Mouse (Mus musculus): ENCODE measurements around the gene Gm49711. TPM values are rescaled to one million over a fixed set of nuclear protein-coding genes. Genes with fewer than 3 reads are reported as not detected.

The Gm49711 gene
- polyA plus RNA-seq, 1 experiment from 2014 or later = 0.32 TPM

DNA sequence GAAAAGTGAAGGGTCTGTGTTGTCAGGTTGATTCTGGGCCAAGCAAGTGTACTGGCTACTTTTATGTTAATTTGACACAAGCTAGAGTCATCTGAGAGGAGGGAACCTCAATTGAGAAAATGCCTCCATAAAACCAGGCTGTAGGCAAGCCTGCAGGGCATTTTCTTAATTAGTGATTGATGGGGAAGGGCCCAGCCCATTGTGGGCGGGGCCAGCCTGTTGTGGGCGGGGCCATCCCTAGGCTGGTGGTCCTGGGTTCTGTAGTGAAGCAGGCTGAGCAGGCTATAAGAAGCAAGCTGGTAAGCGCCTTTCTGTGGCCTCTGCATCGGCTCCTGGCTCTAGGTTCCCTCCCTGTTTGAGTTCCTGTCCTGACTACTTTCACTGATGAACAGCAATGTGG, 69.1 kb downstream of the Gm49711 start:
- H3K9me3 ChIP-seq (ENCODE audit: control insufficient read depth, low read length) = peaks cover 7% of the 10 kb centered on the region; the same call in 1 of the 2 replicates
- no peak overlapping the region for H3K4me2 ChIP-seq (replicated peaks; ENCODE audit: low read depth, low read length)
- H3K36me3 ChIP-seq (ENCODE audit: control insufficient read depth, insufficient read depth, low read length) = no peaks in the 10 kb centered on the region
- H3K4me1 ChIP-seq (ENCODE audit: control insufficient read depth, insufficient read depth, low read length) = no peaks in the 10 kb centered on the region
- H3K9ac ChIP-seq (ENCODE audit: low read depth, low read length) = no peak overlapping the region
- H3K27ac ChIP-seq (ENCODE audit: low read depth, low read length) = no peak overlapping the region
- no peaks in the 10 kb centered on the region for H3K27me3 ChIP-seq (ENCODE audit: control insufficient read depth, insufficient read depth, low read length)
- H3K4me3 ChIP-seq (ENCODE audit: low read length) = no peak overlapping the region
- no peak for ATAC-seq (ENCODE audit: low FRiP score, low TSS enrichment)
- WGBS = 48% methylated on average over 4 of the region's 4 CpGs

DNA sequence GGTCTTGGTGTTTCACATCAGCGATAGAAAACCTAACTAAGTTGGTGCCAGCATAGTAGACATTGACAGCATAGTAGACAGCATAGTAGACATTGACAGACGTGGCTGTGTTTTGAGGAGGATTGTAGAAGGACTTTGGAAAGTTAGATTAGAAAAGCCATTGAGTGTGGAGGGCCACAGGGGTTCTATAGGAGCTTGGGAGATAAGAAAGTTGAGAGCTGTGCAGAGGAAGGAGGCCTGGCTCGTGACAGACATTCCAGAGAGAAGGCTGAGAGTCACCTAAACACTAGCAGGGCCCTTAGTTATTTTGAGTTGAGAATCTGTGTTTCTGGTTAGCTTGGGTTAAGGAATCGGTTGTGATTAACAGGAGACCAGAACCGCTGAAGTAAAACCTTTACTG, 69.5 kb downstream of the Gm49711 start:
- Histone ChIP-seq H3K4me2 (replicated peaks; ENCODE audit: low read depth, low read length) (no peak overlapping the region), H3K27me3 (ENCODE audit: control insufficient read depth, insufficient read depth, low read length) (no peaks in the 10 kb centered on the region), H3K36me3 (ENCODE audit: control insufficient read depth, insufficient read depth, low read length) (no peaks in the 10 kb centered on the region), H3K9me3 (ENCODE audit: control insufficient read depth, low read length) (peaks cover 7% of the 10 kb centered on the region; the same call in 1 of the 2 replicates), H3K9ac (ENCODE audit: low read depth, low read length) (no peak overlapping the region), H3K27ac (ENCODE audit: low read depth, low read length) (no peak overlapping the region), H3K4me1 (ENCODE audit: control insufficient read depth, insufficient read depth, low read length) (no peaks in the 10 kb centered on the region), H3K4me3 (ENCODE audit: low read length) (no peak overlapping the region)
- no peak for ATAC-seq (ENCODE audit: low FRiP score, low TSS enrichment)
- 84% methylated on average over 5 of the region's 5 CpGs for WGBS

DNA sequence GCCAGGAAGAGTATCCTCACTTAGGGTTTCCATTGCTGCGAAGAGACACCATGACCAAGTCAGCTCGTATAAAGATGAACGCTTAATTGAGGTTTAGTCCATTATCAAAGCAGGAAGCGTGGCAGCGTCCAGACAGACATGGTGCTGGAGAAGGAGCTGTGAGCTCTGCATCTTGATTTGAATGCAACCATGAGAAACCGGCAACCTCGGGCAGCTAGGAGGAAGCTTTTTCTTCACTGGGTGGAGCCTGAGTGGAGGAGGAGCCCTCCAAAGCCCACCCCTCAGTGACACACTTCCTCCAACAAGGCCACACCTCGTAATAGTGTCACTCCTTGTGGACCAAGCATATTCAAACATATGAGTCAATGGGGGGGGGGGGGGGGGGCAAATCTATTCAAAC, 71.7 kb downstream of the Gm49711 start:
- H3K9me3 ChIP-seq (ENCODE audit: control insufficient read depth, low read length) = 0 out of 2 replicates have a peak, but pooled peaks cover under 1% of the 10 kb centered on the region
- no peak overlapping the region for H3K27ac ChIP-seq (ENCODE audit: low read depth, low read length)
- no peak overlapping the region for H3K9ac ChIP-seq (ENCODE audit: low read depth, low read length)
- no peak overlapping the region for H3K4me3 ChIP-seq (ENCODE audit: low read length)
- no peaks in the 10 kb centered on the region for H3K36me3 ChIP-seq (ENCODE audit: control insufficient read depth, insufficient read depth, low read length)
- no peak for ATAC-seq (ENCODE audit: low FRiP score, low TSS enrichment)
- no peak overlapping the region for H3K4me2 ChIP-seq (replicated peaks; ENCODE audit: low read depth, low read length)
- H3K4me1 ChIP-seq (ENCODE audit: control insufficient read depth, insufficient read depth, low read length) = no peaks in the 10 kb centered on the region
- WGBS = 95% methylated on average over 8 of the region's 8 CpGs
- H3K27me3 ChIP-seq (ENCODE audit: control insufficient read depth, insufficient read depth, low read length) = no peaks in the 10 kb centered on the region

DNA sequence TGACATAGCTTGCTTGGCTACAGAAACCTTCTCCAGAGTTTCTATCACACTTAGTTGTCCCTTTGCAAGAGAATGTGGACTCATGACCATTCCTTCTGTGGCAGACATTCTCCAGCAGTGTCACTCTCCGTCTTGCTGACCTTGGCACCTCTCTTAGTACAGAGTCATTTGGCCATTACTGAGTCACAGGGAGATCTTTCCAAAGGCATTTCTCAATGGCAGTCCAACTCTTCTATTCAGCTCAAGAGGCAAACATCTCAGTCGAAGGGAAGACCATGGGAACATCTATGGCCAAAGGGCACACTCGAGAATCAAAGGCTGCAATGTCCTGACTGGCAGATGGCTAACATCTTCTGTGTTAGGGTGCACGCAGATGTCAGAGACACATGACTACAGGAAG, 74.4 kb downstream of the Gm49711 start:
- no peaks in the 10 kb centered on the region for H3K9me3 ChIP-seq (ENCODE audit: control insufficient read depth, low read length)
- no peak for ATAC-seq (ENCODE audit: low FRiP score, low TSS enrichment)
- 85% methylated on average over 4 of the region's 4 CpGs for WGBS

DNA sequence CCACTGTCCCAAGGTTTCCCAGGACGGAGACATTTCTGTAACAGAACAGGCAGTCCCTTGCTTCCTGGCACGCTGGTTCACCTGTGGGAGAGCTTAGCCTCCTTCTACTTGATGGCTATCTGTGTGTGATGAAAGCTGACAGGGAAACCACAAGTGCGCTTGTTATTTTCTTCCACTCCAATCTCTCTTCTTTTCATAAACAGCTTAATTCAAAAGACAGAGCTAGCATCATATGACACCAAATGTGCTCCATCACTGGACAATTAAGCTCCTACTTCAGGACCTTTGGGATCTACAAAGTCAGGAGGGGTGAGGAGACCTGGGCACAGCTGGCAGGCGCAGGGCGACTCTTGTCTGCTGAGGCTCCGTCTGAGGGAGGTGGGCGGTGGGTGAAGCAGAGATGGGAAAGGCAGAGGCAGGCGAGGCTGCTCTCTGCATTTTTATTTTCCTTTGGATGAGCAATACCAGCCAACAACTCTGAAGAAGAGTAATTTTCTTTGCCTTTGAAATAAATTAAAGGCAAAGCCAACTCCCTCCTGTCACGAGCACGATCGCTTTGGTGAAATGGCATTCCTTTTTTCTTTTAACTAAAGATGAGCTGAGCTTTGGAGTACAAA, 76.1 kb downstream of the Gm49711 start:
- Histone ChIP-seq H3K9me3 (ENCODE audit: control insufficient read depth, low read length) (no peaks in the 10 kb centered on the region), H3K4me2 (replicated peaks; ENCODE audit: low read depth, low read length) (no peak overlapping the region), H3K4me1 (ENCODE audit: control insufficient read depth, insufficient read depth, low read length) (no peaks in the 10 kb centered on the region), H3K4me3 (ENCODE audit: low read length) (no peak overlapping the region), H3K27me3 (ENCODE audit: control insufficient read depth, insufficient read depth, low read length) (no peaks in the 10 kb centered on the region), H3K36me3 (ENCODE audit: control insufficient read depth, insufficient read depth, low read length) (no peaks in the 10 kb centered on the region), H3K9ac (ENCODE audit: low read depth, low read length) (no peak overlapping the region), H3K27ac (ENCODE audit: low read depth, low read length) (no peak overlapping the region)
- WGBS = 78% methylated on average over 11 of the region's 11 CpGs
- no peak for ATAC-seq (ENCODE audit: low FRiP score, low TSS enrichment)

More for the DNA sequence above, 74.4 kb downstream of the Gm49711 start:
- Histone ChIP-seq H3K4me3 (ENCODE audit: low read length) (no peak overlapping the region), H3K9ac (ENCODE audit: low read depth, low read length) (no peak overlapping the region), H3K4me2 (replicated peaks; ENCODE audit: low read depth, low read length) (no peak overlapping the region), H3K27me3 (ENCODE audit: control insufficient read depth, insufficient read depth, low read length) (no peaks in the 10 kb centered on the region), H3K27ac (ENCODE audit: low read depth, low read length) (no peak overlapping the region), H3K4me1 (ENCODE audit: control insufficient read depth, insufficient read depth, low read length) (no peaks in the 10 kb centered on the region), H3K36me3 (ENCODE audit: control insufficient read depth, insufficient read depth, low read length) (no peaks in the 10 kb centered on the region)

DNA sequence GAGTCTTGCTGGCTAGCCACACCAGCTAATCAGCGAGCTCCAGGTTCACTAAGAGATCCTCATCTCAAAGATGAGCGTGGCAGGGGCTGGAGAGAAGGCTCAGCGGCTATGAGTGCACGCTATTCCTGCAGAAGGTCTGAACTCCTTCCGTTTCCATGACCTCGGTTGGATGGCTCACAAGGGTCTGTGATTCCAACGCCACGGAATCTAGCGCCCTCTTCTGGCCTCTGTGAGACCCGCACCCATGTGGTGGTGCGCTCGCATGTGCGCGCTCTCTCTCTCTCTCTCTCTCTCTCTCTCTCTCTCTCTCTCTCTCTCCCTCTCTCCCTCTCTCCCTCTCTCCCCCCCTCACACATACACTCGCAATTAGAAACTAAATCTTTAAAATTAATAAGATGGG, 78.2 kb downstream of the Gm49711 start:
- 0 out of 2 replicates have a peak, but pooled peaks cover 4% of the 10 kb centered on the region for H3K4me1 ChIP-seq (ENCODE audit: control insufficient read depth, insufficient read depth, low read length)
- no peaks in the 10 kb centered on the region for H3K9me3 ChIP-seq (ENCODE audit: control insufficient read depth, low read length)
- H3K9ac ChIP-seq (ENCODE audit: low read depth, low read length) = no peak overlapping the region
- no peaks in the 10 kb centered on the region for H3K36me3 ChIP-seq (ENCODE audit: control insufficient read depth, insufficient read depth, low read length)
- no peaks in the 10 kb centered on the region for H3K27me3 ChIP-seq (ENCODE audit: control insufficient read depth, insufficient read depth, low read length)
- ATAC-seq (ENCODE audit: low FRiP score, low TSS enrichment) = no peak
- no peak overlapping the region for H3K4me3 ChIP-seq (ENCODE audit: low read length)
- no peak overlapping the region for H3K4me2 ChIP-seq (replicated peaks; ENCODE audit: low read depth, low read length)
- no peak overlapping the region for H3K27ac ChIP-seq (ENCODE audit: low read depth, low read length)
- 88% methylated on average over 15 of the region's 15 CpGs for WGBS

DNA sequence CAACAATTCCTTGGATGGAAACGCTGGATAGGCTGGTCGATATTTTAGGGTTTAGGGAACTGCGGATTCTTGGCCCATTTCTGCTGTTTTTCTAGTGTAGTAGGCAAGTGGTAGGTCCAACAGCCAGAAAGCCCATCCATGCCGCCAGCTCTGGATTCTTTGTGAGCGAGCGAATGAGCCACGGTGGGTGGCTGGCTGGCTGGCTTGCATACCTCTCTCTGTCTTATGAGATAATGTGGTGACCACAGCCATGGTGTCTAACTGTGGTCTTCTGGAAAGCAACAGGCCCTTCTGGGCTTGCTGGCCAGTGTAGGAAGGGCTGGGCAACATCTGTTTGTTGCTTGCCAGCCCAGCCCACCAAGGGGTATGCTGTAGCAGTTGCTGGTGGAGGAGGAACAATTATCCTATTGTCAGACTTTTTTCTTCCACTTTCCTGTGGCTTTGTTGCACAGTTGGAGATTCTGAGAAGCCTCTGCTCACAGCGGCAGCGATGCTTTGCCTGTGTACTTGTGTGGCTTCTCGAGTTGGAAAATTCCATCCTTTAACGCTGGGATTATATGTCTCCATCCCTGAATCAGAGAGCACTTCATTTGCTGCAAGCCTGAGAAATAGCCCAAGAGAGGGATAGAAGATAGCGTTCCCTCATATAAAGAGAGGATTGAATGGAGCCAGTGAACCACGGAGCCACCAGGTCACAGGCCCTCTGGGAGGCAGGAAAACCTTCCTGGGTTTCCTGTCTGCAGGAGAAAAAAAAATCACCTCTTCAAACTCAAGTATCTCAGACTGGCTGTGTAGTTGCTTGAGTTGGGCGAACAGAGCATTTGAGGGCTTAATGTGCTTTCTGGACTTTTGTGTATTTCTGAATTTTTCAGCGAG, 81.5 kb downstream of the Gm49711 start:
- Histone ChIP-seq H3K4me1 (ENCODE audit: control insufficient read depth, insufficient read depth, low read length) (0 out of 2 replicates have a peak, but pooled peaks cover 4% of the 10 kb centered on the region), H3K36me3 (ENCODE audit: control insufficient read depth, insufficient read depth, low read length) (no peaks in the 10 kb centered on the region), H3K4me2 (replicated peaks; ENCODE audit: low read depth, low read length) (no peak overlapping the region), H3K4me3 (ENCODE audit: low read length) (no peak overlapping the region), H3K27ac (ENCODE audit: low read depth, low read length) (0 out of 2 replicates have a peak overlapping the region, but pooled peaks have one; percentile 17), H3K27me3 (ENCODE audit: control insufficient read depth, insufficient read depth, low read length) (no peaks in the 10 kb centered on the region), H3K9ac (ENCODE audit: low read depth, low read length) (no peak overlapping the region), H3K9me3 (ENCODE audit: control insufficient read depth, low read length) (no peaks in the 10 kb centered on the region)
- ATAC-seq (ENCODE audit: low FRiP score, low TSS enrichment) = no peak
- 59% methylated on average over 15 of the region's 15 CpGs for WGBS

DNA sequence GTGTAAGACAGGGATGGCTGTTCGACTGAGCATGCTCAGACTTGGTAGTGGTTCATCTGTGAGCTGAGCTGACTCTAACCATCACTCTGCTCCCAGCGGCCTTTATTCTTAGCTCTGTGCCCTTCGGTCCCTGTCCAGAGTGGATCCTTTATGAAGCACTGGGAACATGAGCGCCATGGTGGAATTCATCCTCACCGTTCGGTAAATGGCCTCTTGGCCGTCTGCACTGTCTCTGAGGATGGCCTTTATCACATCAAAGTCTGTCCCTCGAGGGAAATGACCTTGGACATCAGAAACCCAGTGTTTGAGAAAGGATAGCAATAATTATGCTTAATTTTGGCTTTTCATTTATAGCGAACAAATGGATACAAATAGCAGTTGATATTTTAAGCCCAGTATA, 82.2 kb downstream of the Gm49711 start:
- no peak overlapping the region for H3K9ac ChIP-seq (ENCODE audit: low read depth, low read length)
- WGBS = 78% methylated on average over 9 of the region's 9 CpGs
- H3K4me3 ChIP-seq (ENCODE audit: low read length) = no peak overlapping the region
- H3K27ac ChIP-seq (ENCODE audit: low read depth, low read length) = 0 out of 2 replicates have a peak overlapping the region, but pooled peaks have one; percentile 17
- no peak overlapping the region for H3K4me2 ChIP-seq (replicated peaks; ENCODE audit: low read depth, low read length)
- H3K27me3 ChIP-seq (ENCODE audit: control insufficient read depth, insufficient read depth, low read length) = no peaks in the 10 kb centered on the region
- no peak for ATAC-seq (ENCODE audit: low FRiP score, low TSS enrichment)
- H3K36me3 ChIP-seq (ENCODE audit: control insufficient read depth, insufficient read depth, low read length) = no peaks in the 10 kb centered on the region
- no peaks in the 10 kb centered on the region for H3K9me3 ChIP-seq (ENCODE audit: control insufficient read depth, low read length)
- 0 out of 2 replicates have a peak, but pooled peaks cover 4% of the 10 kb centered on the region for H3K4me1 ChIP-seq (ENCODE audit: control insufficient read depth, insufficient read depth, low read length)

DNA sequence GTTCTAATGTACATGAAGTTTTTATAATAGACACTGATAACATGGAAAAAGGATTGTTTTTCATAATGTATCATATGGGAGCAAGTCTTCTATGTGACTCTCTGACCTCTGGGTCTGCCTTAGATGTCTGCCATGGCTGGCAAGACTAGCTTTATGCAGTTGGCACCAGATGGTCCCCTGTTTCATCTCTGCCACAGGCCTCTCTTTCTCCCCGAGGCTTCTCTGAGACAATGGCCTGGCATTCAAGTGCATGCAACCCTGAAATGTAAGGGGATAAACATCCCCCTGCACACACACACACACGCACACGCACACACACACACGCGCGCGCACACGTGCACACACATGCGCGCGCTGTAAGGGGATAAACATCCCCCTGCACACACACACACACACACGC, 82.9 kb downstream of the Gm49711 start:
- H3K27ac ChIP-seq (ENCODE audit: low read depth, low read length) = no peak overlapping the region
- H3K4me1 ChIP-seq (ENCODE audit: control insufficient read depth, insufficient read depth, low read length) = 0 out of 2 replicates have a peak, but pooled peaks cover 4% of the 10 kb centered on the region
- no peaks in the 10 kb centered on the region for H3K36me3 ChIP-seq (ENCODE audit: control insufficient read depth, insufficient read depth, low read length)
- no peak overlapping the region for H3K4me3 ChIP-seq (ENCODE audit: low read length)
- no peaks in the 10 kb centered on the region for H3K27me3 ChIP-seq (ENCODE audit: control insufficient read depth, insufficient read depth, low read length)
- H3K4me2 ChIP-seq (replicated peaks; ENCODE audit: low read depth, low read length) = no peak overlapping the region
- no peaks in the 10 kb centered on the region for H3K9me3 ChIP-seq (ENCODE audit: control insufficient read depth, low read length)
- no peak for ATAC-seq (ENCODE audit: low FRiP score, low TSS enrichment)
- H3K9ac ChIP-seq (ENCODE audit: low read depth, low read length) = no peak overlapping the region
- 95% methylated on average over 12 of the region's 12 CpGs for WGBS

Measured in kidney, embryonic 14.5 days (tissue).